Mouse (Mus musculus) hindbrain, embryonic 11.5 days (tissue): ENCODE results near the gene Nampt. TPM values are rescaled to one million over a fixed set of nuclear protein-coding genes. Genes with fewer than 3 reads are reported as not detected.

Experiments used
- ATAC-seq: fragments of 200-750 bp; cut with Nextera tagmentation; 2 replicates; pipeline ENCODE4 v1.8.0; 2017; ENCODE audit warnings: mild to moderate bottlenecking, moderate TSS enrichment, moderate library complexity; ENCODE audit not compliant: low FRiP score
- DNase-seq: peaks from one replicate; pipeline ENCODE4 v3.0.0-alpha.2; 2015; ENCODE audit warnings: low spot score
- H3K27ac ChIP-seq: fragments of 300-500 bp; sonication (generic); 2 replicates; pipeline ENCODE4 v1.5.1; 2014; ENCODE audit warnings: mild to moderate bottlenecking, low read depth, low read length
- H3K27me3 ChIP-seq: fragments of 300-500 bp; sonication (generic); 2 replicates; pipeline ENCODE4 v1.6.1; 2014; ENCODE audit warnings: mild to moderate bottlenecking, low read length, moderate library complexity, mixed read lengths; ENCODE audit not compliant: control insufficient read depth, insufficient read depth
- H3K36me3 ChIP-seq: fragments of 300-500 bp; sonication (generic); 2 replicates; pipeline ENCODE4 v1.6.1; 2014; ENCODE audit warnings: mild to moderate bottlenecking, low read length, moderate library complexity, mixed read lengths; ENCODE audit not compliant: control insufficient read depth, insufficient read depth
- H3K4me1 ChIP-seq: fragments of 300-500 bp; sonication (generic); replicated peaks from 2 replicates; pipeline ENCODE4 v1.6.1; 2014; ENCODE audit warnings: low read length, mixed read lengths; ENCODE audit not compliant: control insufficient read depth, insufficient read depth
- H3K4me2 ChIP-seq: fragments of 300-500 bp; sonication (generic); replicated peaks from 2 replicates; pipeline ENCODE4 v1.6.1; 2014; ENCODE audit warnings: mild to moderate bottlenecking, low read depth, low read length
- H3K4me3 ChIP-seq: fragments of 300-500 bp; sonication (generic); 2 replicates; pipeline ENCODE4 v1.5.1; 2014; ENCODE audit warnings: low read depth, low read length
- H3K9ac ChIP-seq: fragments of 300-500 bp; sonication (generic); 2 replicates; pipeline ENCODE4 v1.6.1; 2014; ENCODE audit warnings: low read depth, low read length
- H3K9me3 ChIP-seq: fragments of 300-500 bp; sonication (generic); 2 replicates; pipeline ENCODE4 v1.6.1; 2016; ENCODE audit warnings: low read length; ENCODE audit not compliant: control insufficient read depth
- WGBS: fragments of 180-500 bp; shearing (Covaris S2); extraction: QIAGEN DNeasy Blood & Tissue Kit; methylation state at CpG from one replicate; pipeline ENCODE4 v1.1.7; 2014; 5-methylcytosine and 5-hydroxymethylcytosine counted together
- polyA plus RNA-seq: library from polyadenylated mRNA; unstranded; fragments of >200 nt; fragmentation: Nextera tagmentation; extraction: Ambion mirVana; gene quantifications from 2 replicates; pipeline ENCODE4 v1.2.1, GENCODE M21; 2014

Nampt gene
- polyA plus RNA-seq, 1 experiment from 2014 or later: 36.1 TPM

GRCm38 (mm10) chr12:32834781-32835180, 15.4 kb downstream of the Nampt start:
- DNase-seq (no peak), ATAC-seq (no peak)
- Histone ChIP-seq H3K27me3 (no peaks in the 10 kb centered on the region), H3K4me2 (no peak overlapping the region), H3K9ac (no peak overlapping the region), H3K36me3 (0 out of 2 replicates have a peak, but pooled peaks cover 7% of the 10 kb centered on the region), H3K27ac (no peak overlapping the region), H3K9me3 (no peaks in the 10 kb centered on the region), H3K4me3 (no peak overlapping the region), H3K4me1 (no peaks in the 10 kb centered on the region)
- WGBS: 92% methylated on average over 6 of the region's 6 CpGs

- Histone ChIP-seq H3K9me3 (no peaks in the 10 kb centered on the region), H3K4me2 (no peak overlapping the region), H3K36me3 (0 out of 2 replicates have a peak, but pooled peaks cover 7% of the 10 kb centered on the region), H3K27me3 (no peaks in the 10 kb centered on the region), H3K4me1 (no peaks in the 10 kb centered on the region), H3K4me3 (no peak overlapping the region), H3K27ac (no peak overlapping the region), H3K9ac (no peak overlapping the region)
- no peak for ATAC-seq
- WGBS: 94% methylated on average over 4 of the region's 4 CpGs
- no peak for DNase-seq
These were observed 15.9 kb downstream of the Nampt start for GRCm38 (mm10) chr12:32835235-32835634.

- DNase-seq (no peak), ATAC-seq (no peak)
- 88% methylated on average over 4 of the region's 4 CpGs for WGBS
- Histone ChIP-seq H3K4me1 (no peaks in the 10 kb centered on the region), H3K9me3 (no peaks in the 10 kb centered on the region), H3K9ac (no peak overlapping the region), H3K4me3 (no peak overlapping the region), H3K36me3 (0 out of 2 replicates have a peak, but pooled peaks cover 5% of the 10 kb centered on the region), H3K4me2 (no peak overlapping the region), H3K27ac (no peak overlapping the region), H3K27me3 (no peaks in the 10 kb centered on the region)
These were observed 19.1 kb downstream of the Nampt start for GRCm38 (mm10) chr12:32838406-32838805.

GRCm38 (mm10) chr12:32838954-32839353, 19.6 kb downstream of the Nampt start:
- WGBS: 92% methylated on average over 9 of the region's 9 CpGs

GRCm38 (mm10) chr12:32841442-32841900, 22.1 kb downstream of the Nampt start:
- 68% methylated on average over 7 of the region's 7 CpGs for WGBS
- no peak overlapping the region for H3K27ac ChIP-seq

More at GRCm38 (mm10) chr12:32838954-32839353, 19.6 kb downstream of the Nampt start:
- Histone ChIP-seq H3K4me2 (no peak overlapping the region), H3K27me3 (no peaks in the 10 kb centered on the region), H3K36me3 (0 out of 2 replicates have a peak, but pooled peaks cover 5% of the 10 kb centered on the region), H3K4me3 (no peak overlapping the region), H3K9ac (no peak overlapping the region), H3K4me1 (no peaks in the 10 kb centered on the region), H3K27ac (no peak overlapping the region), H3K9me3 (no peaks in the 10 kb centered on the region)
- no peak for ATAC-seq
- DNase-seq: no peak

GRCm38 (mm10) chr12:32846325-32846724, 27.0 kb downstream of the Nampt start:
- no peak overlapping the region for H3K9ac ChIP-seq
- no peaks in the 10 kb centered on the region for H3K27me3 ChIP-seq
- no peaks in the 10 kb centered on the region for H3K9me3 ChIP-seq
- ATAC-seq: no peak
- H3K27ac ChIP-seq: no peak overlapping the region
- 91% methylated on average over 8 of the region's 8 CpGs for WGBS
- no peak overlapping the region for H3K4me3 ChIP-seq
- no peak overlapping the region for H3K4me2 ChIP-seq
- no peaks in the 10 kb centered on the region for H3K4me1 ChIP-seq
- no peak for DNase-seq
- H3K36me3 ChIP-seq: no peaks in the 10 kb centered on the region

More at GRCm38 (mm10) chr12:32841442-32841900, 22.1 kb downstream of the Nampt start:
- ATAC-seq (no peak), DNase-seq (no peak)
- Histone ChIP-seq H3K9ac (no peak overlapping the region), H3K4me1 (no peaks in the 10 kb centered on the region), H3K4me3 (no peak overlapping the region), H3K36me3 (0 out of 2 replicates have a peak, but pooled peaks cover 5% of the 10 kb centered on the region), H3K9me3 (no peaks in the 10 kb centered on the region), H3K27me3 (no peaks in the 10 kb centered on the region), H3K4me2 (no peak overlapping the region)

GRCm38 (mm10) chr12:32853757-32854156, 34.4 kb downstream of the Nampt start:
- Histone ChIP-seq H3K36me3 (no peaks in the 10 kb centered on the region), H3K4me1 (no peaks in the 10 kb centered on the region), H3K4me3 (no peak overlapping the region), H3K9ac (no peak overlapping the region), H3K4me2 (no peak overlapping the region), H3K9me3 (no peaks in the 10 kb centered on the region), H3K27ac (no peak overlapping the region), H3K27me3 (no peaks in the 10 kb centered on the region)
- ATAC-seq: no peak
- no peak for DNase-seq
- 95% methylated on average over 5 of the region's 5 CpGs for WGBS

- H3K9ac ChIP-seq: no peak overlapping the region
- no peaks in the 10 kb centered on the region for H3K27me3 ChIP-seq
- no peaks in the 10 kb centered on the region for H3K9me3 ChIP-seq
- DNase-seq: no peak
- no peak overlapping the region for H3K4me2 ChIP-seq
- ATAC-seq: no peak
- H3K4me3 ChIP-seq: no peak overlapping the region
- WGBS: 85% methylated on average over 6 of the region's 6 CpGs
- no peaks in the 10 kb centered on the region for H3K4me1 ChIP-seq
- H3K36me3 ChIP-seq: no peaks in the 10 kb centered on the region
- no peak overlapping the region for H3K27ac ChIP-seq
These were observed 35.5 kb downstream of the Nampt start for GRCm38 (mm10) chr12:32854866-32855265.

GRCm38 (mm10) chr12:32855398-32855797, 36.1 kb downstream of the Nampt start:
- DNase-seq: no peak
- WGBS: 88% methylated on average over 4 of the region's 4 CpGs
- ATAC-seq: no peak
- H3K9me3 ChIP-seq: no peaks in the 10 kb centered on the region
- no peak overlapping the region for H3K9ac ChIP-seq
- H3K4me3 ChIP-seq: no peak overlapping the region
- no peak overlapping the region for H3K27ac ChIP-seq
- H3K36me3 ChIP-seq: no peaks in the 10 kb centered on the region
- H3K4me1 ChIP-seq: no peaks in the 10 kb centered on the region
- no peaks in the 10 kb centered on the region for H3K27me3 ChIP-seq
- H3K4me2 ChIP-seq: no peak overlapping the region
